17 mouse cellular contexts compared by ENCODE assay signal in the genomic region with DNA sequence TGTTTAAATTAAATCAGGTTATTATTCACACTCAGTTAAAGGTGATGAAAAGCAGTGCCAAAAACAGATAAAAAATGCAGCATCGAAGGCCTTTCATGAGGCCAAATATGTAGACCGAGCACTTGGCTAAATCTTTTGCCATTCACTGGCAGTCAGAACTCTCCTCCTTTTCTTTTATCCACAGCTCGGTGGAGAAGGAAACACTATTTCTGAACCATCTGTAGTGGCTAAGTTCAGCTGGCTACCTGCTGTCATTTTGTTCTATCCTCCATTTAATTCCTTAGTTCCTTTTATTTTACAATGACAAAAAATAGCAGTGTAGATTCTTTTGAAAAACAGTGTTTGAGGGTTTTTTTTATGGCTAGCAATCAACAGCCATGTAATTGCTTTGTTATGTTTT.
DNase-seq lines count a peak whose midpoint lies in the region; ATAC-seq lines count a peak whose summit lies in the region.
"Had no signal": no experiment of that assay in that cellular context is flagged by ENCODE, and none has a peak within 500 bp of the region (broad histone marks: within the 10 kb centered on the region; RNA-seq: fewer than 3 reads in every experiment).

No protein-coding gene starts in this region.

- no peaks in the 10 kb centered on the region for H3K9me3 ChIP-seq in forebrain, embryonic 12.5 days
- no peaks in the 10 kb centered on the region for H3K9me3 ChIP-seq in forebrain, embryonic 16.5 days (ENCODE audit: control insufficient read depth, low read length)
- H3K9me3 ChIP-seq: embryonic facial prominence, embryonic 12.5 days; heart, embryonic 12.5 days; hindbrain, embryonic 10.5 days; intestine, embryonic 15.5 days had no signal

- peak; percentile 4 for DNase-seq in Muller cell, postnatal 12 days (ENCODE audit: inconsistent ontology term)
- DNase-seq in NIH3T3 (ENCODE audit: low read depth) = peak; percentile 25
- DNase-seq in adrenal gland, postnatal 25 days = no peak
- no peak for DNase-seq in ovary, adult 18-20 months (ENCODE audit: low spot score)
- no peak for DNase-seq in kidney, postnatal 25 days
- DNase-seq: adrenal gland, postnatal 10 days; cerebellum, postnatal 10 days; gastrocnemius, adult 2 months; gastrocnemius, postnatal 25 days; kidney, adult 18-20 months had no signal

- no peaks in the 10 kb centered on the region for H3K36me3 ChIP-seq in forebrain, embryonic 12.5 days (replicated peaks)
- no peaks in the 10 kb centered on the region for H3K36me3 ChIP-seq in forebrain, embryonic 16.5 days (ENCODE audit: control insufficient read depth, insufficient read depth)
- H3K36me3 ChIP-seq: embryonic facial prominence, embryonic 12.5 days; heart, embryonic 12.5 days; hindbrain, embryonic 10.5 days; intestine, embryonic 15.5 days had no signal

- peaks cover 24% of the 10 kb centered on the region for H3K4me1 ChIP-seq in forebrain, embryonic 12.5 days
- H3K4me1 ChIP-seq in forebrain, embryonic 16.5 days (replicated peaks; ENCODE audit: control insufficient read depth, insufficient read depth, low read length) = peaks cover 6% of the 10 kb centered on the region; the same call in 1 of the 2 replicates
- H3K4me1 ChIP-seq: intestine, embryonic 15.5 days had no signal

- H3K4me3 ChIP-seq in forebrain, embryonic 12.5 days (replicated peaks) = no peak overlapping the region
- no peak overlapping the region for H3K4me3 ChIP-seq in forebrain, embryonic 16.5 days (replicated peaks; ENCODE audit: low read length)
- H3K4me3 ChIP-seq: embryonic facial prominence, embryonic 12.5 days; gastrocnemius, adult 2 months; heart, embryonic 12.5 days; hindbrain, embryonic 10.5 days; intestine, embryonic 15.5 days had no signal

- H3K4me2 ChIP-seq in forebrain, embryonic 12.5 days = no peak overlapping the region
- H3K4me2 ChIP-seq in forebrain, embryonic 16.5 days (ENCODE audit: low read length) = no peak overlapping the region
- H3K4me2 ChIP-seq: embryonic facial prominence, embryonic 12.5 days; heart, embryonic 12.5 days; hindbrain, embryonic 14.5 days; intestine, embryonic 15.5 days had no signal

- 0 out of 2 replicates have a peak overlapping the region, but pooled peaks have one; percentile 31 for H3K27ac ChIP-seq in forebrain, embryonic 12.5 days
- no peak overlapping the region for H3K27ac ChIP-seq in forebrain, embryonic 16.5 days (ENCODE audit: low read length)
- H3K27ac ChIP-seq: embryonic facial prominence, embryonic 12.5 days; gastrocnemius, adult 2 months; hindbrain, embryonic 10.5 days; hindbrain, embryonic 14.5 days; intestine, embryonic 15.5 days had no signal

- no peak for ATAC-seq in forebrain, embryonic 12.5 days (ENCODE audit: low FRiP score)
- ATAC-seq in forebrain, embryonic 16.5 days = peak; percentile 45
- ATAC-seq: intestine, embryonic 15.5 days had no signal

- 11% methylated on average over 3 of the region's 3 CpGs for WGBS in forebrain, embryonic 12.5 days
- WGBS in forebrain, embryonic 16.5 days = 9% methylated on average over 3 of the region's 3 CpGs

- H3K27me3 ChIP-seq in forebrain, embryonic 12.5 days = peaks cover 3% of the 10 kb centered on the region; the same call in 1 of the 2 replicates
- H3K27me3 ChIP-seq in forebrain, embryonic 16.5 days (replicated peaks; ENCODE audit: control insufficient read depth, insufficient read depth, low read length) = no peaks in the 10 kb centered on the region
- H3K27me3 ChIP-seq: embryonic facial prominence, embryonic 12.5 days; heart, embryonic 12.5 days; intestine, embryonic 15.5 days had no signal

- no peak overlapping the region for H3K9ac ChIP-seq in forebrain, embryonic 12.5 days
- H3K9ac ChIP-seq in forebrain, embryonic 16.5 days (replicated peaks; ENCODE audit: low read depth, low read length) = no peak overlapping the region
- H3K9ac ChIP-seq: embryonic facial prominence, embryonic 12.5 days; heart, embryonic 12.5 days; hindbrain, embryonic 14.5 days; intestine, embryonic 15.5 days had no signal

Comparison
In these comparisons a context has a peak if more than half of its experiments do, and no peak if none do; other contexts are left out.
1. DNase-seq: peak in Muller cell, postnatal 12 days (single experiment) and NIH3T3 (single experiment); none in adrenal gland, postnatal 25 days (single experiment), ovary, adult 18-20 months (single experiment) and kidney, postnatal 25 days (0 of 2).